Mouse (Mus musculus): ENCODE data around the gene Meis1.

GRCm38 (mm10) chr11:18972968-18973367 lies 45.8 kb downstream of the Meis1 start:
- TF ChIP-seq CTCF (IDR thresholded peaks at IDR 0.05; ENCODE audit: borderline replicate concordance, insufficient read depth, low read length) (no peak), POLR2A (IDR thresholded peaks at IDR 0.05; ENCODE audit: low read depth, low read length) (no peak)

All from embryonic fibroblast, embryonic 13.5 days (primary cell).